Mouse (Mus musculus) G1E (cell line): Measurements from ENCODE around the gene Cbfa2t2.

ENCODE experiments used
- CTCF ChIP-seq: IDR thresholded peaks from 2 replicates; pipeline ENCODE4 v1.5.1; 2012; ENCODE audit warnings: low read depth, low read length, inconsistent platforms, mixed read lengths
- GATA1 ChIP-seq: IDR thresholded peaks from 2 replicates; pipeline ENCODE4 v1.6.1; 2012; ENCODE audit warnings: borderline replicate concordance, low read length, inconsistent platforms, mixed read lengths
- GATA2 ChIP-seq: IDR thresholded peaks from 2 replicates; pipeline ENCODE4 v1.6.1; 2012; ENCODE audit warnings: low read depth, low read length, inconsistent platforms, borderline replicate concordance
- POLR2AphosphoS5 ChIP-seq: IDR thresholded peaks from 2 replicates; pipeline ENCODE4 v1.6.1; 2012; ENCODE audit warnings: low read depth, low read length, inconsistent platforms; ENCODE audit not compliant: insufficient replicate concordance
- TAL1 ChIP-seq: conservative IDR thresholded peaks from 2 replicates; pipeline ENCODE4 v1.6.1; 2012; ENCODE audit warnings: low read depth, low read length, inconsistent platforms, mixed read lengths

DNA sequence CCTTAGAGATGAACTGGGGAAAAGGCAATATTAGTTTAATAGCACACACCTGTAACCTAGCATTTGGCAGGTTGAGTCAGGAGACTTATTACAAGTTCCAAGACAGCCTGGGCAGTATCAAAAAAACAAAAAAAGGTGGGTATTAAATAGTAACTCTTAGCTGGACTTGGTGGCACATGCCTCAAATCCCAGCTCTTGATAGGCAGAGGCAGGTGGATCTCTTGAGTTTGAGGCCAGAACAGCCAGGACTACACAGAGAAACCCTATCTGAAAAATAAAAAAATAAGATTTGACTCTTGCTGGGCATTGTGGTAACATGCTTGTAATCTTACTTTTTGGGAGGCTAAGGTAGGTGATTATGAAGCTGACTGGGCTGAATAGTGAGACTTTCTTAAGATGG lies 4.2 kb downstream of the Cbfa2t2 start:
- TF ChIP-seq CTCF (no peak), GATA1 (no peak), POLR2AphosphoS5 (no peak), TAL1 (no peak), GATA2 (no peak)
